Mouse (Mus musculus) liver (tissue): ENCODE measurements around the gene C3.

Source experiments
- DNase-seq: peaks from one replicate; pipeline ENCODE4 v3.0.0-alpha.2; 2020; ENCODE audit warnings: mixed read lengths

The C3 gene

GRCm38 (mm10) chr17:57228014-57228413 is at the start of gene C3:
Gene C3 (minus strand): TSS chr17:57228136.
- peak; percentile 37 for DNase-seq

GRCm38 (mm10) chr17:57276634-57277121 is 48.7 kb upstream of the C3 start:
- DNase-seq: peak; percentile 60

GRCm38 (mm10) chr17:57275997-57276351 is 48.0 kb upstream of the C3 start:
- no peak for DNase-seq

GRCm38 (mm10) chr17:57275111-57275996 is 47.4 kb upstream of the C3 start:
- peak; percentile 88 for DNase-seq

- no peak for DNase-seq
Observed at GRCm38 (mm10) chr17:57274686-57275085, 46.8 kb upstream of the C3 start.

GRCm38 (mm10) chr17:57273846-57274245 is 45.9 kb upstream of the C3 start:
- DNase-seq: no peak

GRCm38 (mm10) chr17:57271301-57271700 is 43.4 kb upstream of the C3 start:
- no peak for DNase-seq

- no peak for DNase-seq
Observed at GRCm38 (mm10) chr17:57267556-57268126, 39.7 kb upstream of the C3 start.

GRCm38 (mm10) chr17:57264972-57265945 is 37.3 kb upstream of the C3 start:
- peak; percentile 80 for DNase-seq

- no peak for DNase-seq
Observed at GRCm38 (mm10) chr17:57264164-57264563, 36.2 kb upstream of the C3 start.

GRCm38 (mm10) chr17:57262901-57263550 is 35.1 kb upstream of the C3 start:
- DNase-seq: no peak

GRCm38 (mm10) chr17:57261796-57262195 is 33.9 kb upstream of the C3 start:
- DNase-seq: no peak

- no peak for DNase-seq
Observed at GRCm38 (mm10) chr17:57261286-57261685, 33.4 kb upstream of the C3 start.

- DNase-seq: no peak
Observed at GRCm38 (mm10) chr17:57260351-57260750, 32.4 kb upstream of the C3 start.

GRCm38 (mm10) chr17:57259742-57260141 is 31.8 kb upstream of the C3 start:
- no peak for DNase-seq

GRCm38 (mm10) chr17:57258191-57258590 is 30.3 kb upstream of the C3 start:
- DNase-seq: no peak

GRCm38 (mm10) chr17:57256921-57257485 is 29.1 kb upstream of the C3 start:
- DNase-seq: no peak

GRCm38 (mm10) chr17:57255354-57255753 is 27.4 kb upstream of the C3 start:
- no peak for DNase-seq

GRCm38 (mm10) chr17:57253306-57253705 is 25.4 kb upstream of the C3 start:
- no peak for DNase-seq

GRCm38 (mm10) chr17:57251431-57251830 is 23.5 kb upstream of the C3 start:
- no peak for DNase-seq

- peak; percentile 25 for DNase-seq
Observed at GRCm38 (mm10) chr17:57250461-57251160, 22.7 kb upstream of the C3 start.
